Mouse (Mus musculus) midbrain, embryonic 16.5 days (tissue): ENCODE data around the gene Col15a1. TPM values are rescaled to one million over a fixed set of nuclear protein-coding genes. Genes with fewer than 3 reads are reported as not detected.

Source experiments
- ATAC-seq: fragments of 200-750 bp; cut with Nextera tagmentation; 2 replicates; pipeline ENCODE4 v1.8.0; 2017; ENCODE audit warnings: moderate TSS enrichment
- H3K27ac ChIP-seq: fragments of 300-500 bp; sonication (generic); 2 replicates; pipeline ENCODE4 v1.5.1; 2014; ENCODE audit warnings: mild to moderate bottlenecking, low read length, mixed read lengths
- H3K27me3 ChIP-seq: fragments of 300-500 bp; sonication (generic); 2 replicates; pipeline ENCODE4 v1.6.1; 2014; ENCODE audit warnings: low read depth, low read length, mixed read lengths; ENCODE audit not compliant: control insufficient read depth, insufficient read depth
- H3K36me3 ChIP-seq: fragments of 300-500 bp; sonication (generic); 2 replicates; pipeline ENCODE4 v1.6.1; 2014; ENCODE audit warnings: mild to moderate bottlenecking, low read length, moderate library complexity, mixed read lengths; ENCODE audit not compliant: control insufficient read depth, insufficient read depth
- H3K4me1 ChIP-seq: fragments of 300-500 bp; sonication (generic); 2 replicates; pipeline ENCODE4 v1.6.1; 2014; ENCODE audit warnings: mild to moderate bottlenecking, low read length, mixed read lengths; ENCODE audit not compliant: control insufficient read depth, insufficient read depth
- H3K4me2 ChIP-seq: fragments of 300-500 bp; sonication (generic); 2 replicates; pipeline ENCODE4 v1.6.1; 2014; ENCODE audit warnings: mild to moderate bottlenecking, low read length, mixed read lengths
- H3K4me3 ChIP-seq: fragments of 300-500 bp; sonication (generic); 2 replicates; pipeline ENCODE4 v1.5.1; 2014; ENCODE audit warnings: low read depth, mild to moderate bottlenecking, low read length, moderate library complexity, mixed read lengths
- H3K9ac ChIP-seq: fragments of 300-500 bp; sonication (generic); 2 replicates; pipeline ENCODE4 v1.6.1; 2014; ENCODE audit warnings: low read depth, low read length, mixed read lengths
- H3K9me3 ChIP-seq: fragments of 300-500 bp; sonication (generic); replicated peaks from 2 replicates; pipeline ENCODE4 v1.6.1; 2014; ENCODE audit warnings: mild to moderate bottlenecking, low read length, mixed read lengths; ENCODE audit not compliant: control insufficient read depth, poor library complexity, severe bottlenecking
- WGBS: fragments of 180-500 bp; shearing (Covaris S2); extraction: QIAGEN DNeasy Blood & Tissue Kit; methylation state at CpG from one replicate; pipeline ENCODE4 v1.1.7; 2014; 5-methylcytosine and 5-hydroxymethylcytosine counted together
- polyA plus RNA-seq: library from polyadenylated mRNA; unstranded; fragments of >200 nt; fragmentation: Nextera tagmentation; extraction: Ambion mirVana; gene quantifications from 2 replicates; pipeline ENCODE4 v1.2.1, GENCODE M21; 2015

Col15a1 gene
- polyA plus RNA-seq, 1 experiment from 2014 or later = 5.3 TPM

DNA sequence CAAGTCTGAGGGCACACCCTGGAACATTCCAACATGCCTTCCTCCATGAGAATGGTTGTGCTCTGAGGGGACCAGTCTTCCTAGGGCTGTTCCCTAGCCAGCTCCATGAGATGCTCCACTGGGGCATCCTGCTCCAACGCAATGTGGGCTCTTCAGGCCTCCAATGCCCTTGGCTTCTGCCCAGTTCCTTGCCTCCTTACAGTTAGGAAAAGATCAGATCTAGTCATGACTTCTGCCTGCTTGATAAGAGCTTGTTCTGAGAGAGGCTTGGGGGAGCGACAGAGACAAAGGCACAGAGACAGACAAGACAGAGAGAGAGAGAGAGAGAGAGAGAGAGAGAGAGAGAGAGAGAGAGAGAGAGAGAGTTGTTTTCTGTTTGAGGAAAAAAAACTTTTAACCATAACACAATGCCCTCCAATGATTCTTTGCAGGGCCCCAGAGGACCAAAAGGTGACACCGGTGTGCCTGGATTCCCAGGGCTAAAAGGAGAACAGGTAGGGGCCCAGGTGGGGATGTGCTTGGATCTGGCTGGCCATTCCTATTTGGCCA is 78.7 kb downstream of the Col15a1 start:
- no peaks in the 10 kb centered on the region for H3K27me3 ChIP-seq
- peaks cover 3% of the 10 kb centered on the region; the same call in 1 of the 2 replicates for H3K4me1 ChIP-seq
- H3K36me3 ChIP-seq = no peaks in the 10 kb centered on the region
- H3K9ac ChIP-seq = no peak overlapping the region
- no peak overlapping the region for H3K27ac ChIP-seq
- no peak for ATAC-seq
- no peaks in the 10 kb centered on the region for H3K9me3 ChIP-seq
- H3K4me2 ChIP-seq = no peak overlapping the region
- 94% methylated on average over 3 of the region's 3 CpGs for WGBS
- no peak overlapping the region for H3K4me3 ChIP-seq

- 63% methylated on average over 4 of the region's 4 CpGs for WGBS
- H3K36me3 ChIP-seq = no peaks in the 10 kb centered on the region
These were observed 79.5 kb downstream of the Col15a1 start for GRCm38 (mm10) chr4:47287468-47287867.

GRCm38 (mm10) chr4:47288306-47288705 is 80.3 kb downstream of the Col15a1 start:
- Histone ChIP-seq H3K27me3 (no peaks in the 10 kb centered on the region), H3K9ac (no peak overlapping the region), H3K27ac (no peak overlapping the region), H3K9me3 (no peaks in the 10 kb centered on the region), H3K36me3 (no peaks in the 10 kb centered on the region), H3K4me1 (peaks cover 3% of the 10 kb centered on the region; the same call in 1 of the 2 replicates), H3K4me2 (no peak overlapping the region), H3K4me3 (no peak overlapping the region)
- 37% methylated on average over 4 of the region's 4 CpGs for WGBS
- ATAC-seq = no peak

More at GRCm38 (mm10) chr4:47287468-47287867, 79.5 kb downstream of the Col15a1 start:
- no peak for ATAC-seq
- no peaks in the 10 kb centered on the region for H3K9me3 ChIP-seq
- no peak overlapping the region for H3K27ac ChIP-seq
- H3K4me2 ChIP-seq = no peak overlapping the region
- H3K27me3 ChIP-seq = no peaks in the 10 kb centered on the region
- H3K4me3 ChIP-seq = no peak overlapping the region
- no peak overlapping the region for H3K9ac ChIP-seq
- H3K4me1 ChIP-seq = peaks cover 3% of the 10 kb centered on the region; the same call in 1 of the 2 replicates

GRCm38 (mm10) chr4:47289526-47289925 is 81.6 kb downstream of the Col15a1 start:
- ATAC-seq = no peak
- Histone ChIP-seq H3K36me3 (no peaks in the 10 kb centered on the region), H3K9me3 (no peaks in the 10 kb centered on the region), H3K4me2 (no peak overlapping the region), H3K9ac (no peak overlapping the region), H3K27ac (no peak overlapping the region), H3K27me3 (no peaks in the 10 kb centered on the region), H3K4me3 (no peak overlapping the region), H3K4me1 (peaks cover 3% of the 10 kb centered on the region; the same call in 1 of the 2 replicates)
- 94% methylated on average over 3 of the region's 3 CpGs for WGBS

GRCm38 (mm10) chr4:47290448-47290847 is 82.5 kb downstream of the Col15a1 start:
- H3K27me3 ChIP-seq = no peaks in the 10 kb centered on the region
- WGBS = 84% methylated on average over 2 of the region's 2 CpGs
- no peaks in the 10 kb centered on the region for H3K36me3 ChIP-seq
- no peaks in the 10 kb centered on the region for H3K9me3 ChIP-seq
- ATAC-seq = no peak
- no peak overlapping the region for H3K27ac ChIP-seq
- H3K4me2 ChIP-seq = no peak overlapping the region
- H3K4me1 ChIP-seq = no peaks in the 10 kb centered on the region
- no peak overlapping the region for H3K9ac ChIP-seq
- no peak overlapping the region for H3K4me3 ChIP-seq

- Histone ChIP-seq H3K9ac (no peak overlapping the region), H3K9me3 (no peaks in the 10 kb centered on the region), H3K4me3 (no peak overlapping the region), H3K27ac (no peak overlapping the region), H3K4me1 (no peaks in the 10 kb centered on the region), H3K36me3 (no peaks in the 10 kb centered on the region), H3K4me2 (no peak overlapping the region), H3K27me3 (no peaks in the 10 kb centered on the region)
- 38% methylated on average over 1 of the region's 1 CpGs for WGBS
- no peak for ATAC-seq
These were observed 83.1 kb downstream of the Col15a1 start for GRCm38 (mm10) chr4:47291013-47291412.

- H3K27me3 ChIP-seq = no peaks in the 10 kb centered on the region
- no peaks in the 10 kb centered on the region for H3K9me3 ChIP-seq
- no peak overlapping the region for H3K4me2 ChIP-seq
- no peak overlapping the region for H3K4me3 ChIP-seq
- no peaks in the 10 kb centered on the region for H3K4me1 ChIP-seq
- WGBS = 65% methylated on average over 4 of the region's 4 CpGs
- no peak for ATAC-seq
- no peaks in the 10 kb centered on the region for H3K36me3 ChIP-seq
- no peak overlapping the region for H3K9ac ChIP-seq
- H3K27ac ChIP-seq = no peak overlapping the region
These were observed 85.0 kb downstream of the Col15a1 start for GRCm38 (mm10) chr4:47292956-47293355.

DNA sequence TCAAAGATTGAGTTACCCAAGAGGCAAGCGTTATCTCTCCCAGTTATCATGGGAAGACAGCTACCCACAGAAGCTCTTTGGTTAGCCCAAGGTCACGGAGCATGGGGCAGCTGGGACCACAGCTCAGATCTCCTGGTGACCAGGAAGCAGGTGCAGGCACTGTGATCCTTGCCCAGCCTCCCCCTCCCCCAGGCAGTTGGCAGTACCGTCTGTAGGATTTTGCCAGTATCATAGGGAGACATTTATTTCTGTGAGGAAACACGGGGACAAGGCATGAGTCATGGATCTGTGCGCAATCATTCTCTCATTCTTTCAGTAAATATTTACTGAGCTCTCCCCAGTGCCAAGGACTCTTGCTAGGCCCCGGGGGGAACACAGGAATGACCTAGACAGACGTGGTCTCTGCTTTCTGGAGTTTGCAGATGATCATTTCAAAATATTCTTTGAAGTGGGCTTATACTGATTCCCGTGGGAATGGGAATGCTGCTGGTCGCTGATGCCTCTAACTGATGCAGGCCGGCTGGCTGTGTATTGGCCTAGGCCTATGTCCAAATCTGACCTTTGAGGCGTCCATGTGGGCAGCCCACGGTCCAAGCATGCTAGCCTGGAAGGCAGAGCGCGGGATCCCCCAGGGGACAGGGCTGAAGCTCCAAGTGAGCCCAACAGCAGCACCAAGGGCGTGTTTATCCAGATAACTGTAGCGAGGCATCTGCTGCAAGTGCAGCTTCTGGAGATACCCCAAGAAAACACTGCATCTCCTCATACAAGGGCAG is 86.0 kb downstream of the Col15a1 start:
- Histone ChIP-seq H3K9me3 (no peaks in the 10 kb centered on the region; the same call in 1 of the 2 replicates), H3K4me3 (no peak overlapping the region), H3K4me1 (no peaks in the 10 kb centered on the region), H3K4me2 (no peak overlapping the region), H3K27ac (no peak overlapping the region), H3K36me3 (peaks cover 5% of the 10 kb centered on the region; the same call in 1 of the 2 replicates), H3K9ac (no peak overlapping the region), H3K27me3 (no peaks in the 10 kb centered on the region)
- 68% methylated on average over 16 of the region's 16 CpGs for WGBS
- ATAC-seq = no peak

- no peak overlapping the region for H3K9ac ChIP-seq
- H3K4me2 ChIP-seq = no peak overlapping the region
- no peaks in the 10 kb centered on the region for H3K4me1 ChIP-seq
- H3K4me3 ChIP-seq = no peak overlapping the region
- H3K36me3 ChIP-seq = peaks cover 8% of the 10 kb centered on the region; the same call in 1 of the 2 replicates
- 90% methylated on average over 7 of the region's 7 CpGs for WGBS
- H3K27me3 ChIP-seq = no peaks in the 10 kb centered on the region
- no peaks in the 10 kb centered on the region; the same call in 1 of the 2 replicates for H3K9me3 ChIP-seq
- H3K27ac ChIP-seq = no peak overlapping the region
- no peak for ATAC-seq
These were observed 86.6 kb downstream of the Col15a1 start for GRCm38 (mm10) chr4:47294544-47295070.
